Mouse (Mus musculus) hindbrain, postnatal 0 days (tissue): ENCODE measurements around the gene Pidd1. TPM values are rescaled to one million over a fixed set of nuclear protein-coding genes. Genes with fewer than 3 reads are reported as not detected.

Source experiments
- ATAC-seq: fragments of 200-750 bp; cut with Nextera tagmentation; 2 replicates; pipeline ENCODE4 v1.8.0; 2017; ENCODE audit warnings: mild to moderate bottlenecking, moderate TSS enrichment, moderate library complexity
- DNase-seq: peaks from one replicate; pipeline ENCODE4 v3.0.0-alpha.2; 2015; ENCODE audit warnings: low spot score
- H3K27ac ChIP-seq: fragments of 300-500 bp; sonication (generic); 2 replicates; pipeline ENCODE4 v1.5.1; 2014; ENCODE audit warnings: mild to moderate bottlenecking
- H3K27me3 ChIP-seq: fragments of 300-500 bp; sonication (generic); 2 replicates; pipeline ENCODE4 v1.6.1; 2014; ENCODE audit warnings: low read length, mixed read lengths; ENCODE audit not compliant: insufficient read depth
- H3K36me3 ChIP-seq: fragments of 300-500 bp; sonication (generic); 2 replicates; pipeline ENCODE4 v1.6.1; 2014; ENCODE audit warnings: low read length, mixed read lengths; ENCODE audit not compliant: insufficient read depth
- H3K4me1 ChIP-seq: fragments of 300-500 bp; sonication (generic); 2 replicates; pipeline ENCODE4 v1.6.1; 2014; ENCODE audit warnings: antibody characterized with exemption, low read length, mixed read lengths; ENCODE audit not compliant: insufficient read depth
- H3K4me2 ChIP-seq: fragments of 300-500 bp; sonication (generic); 2 replicates; pipeline ENCODE4 v1.6.1; 2014; ENCODE audit warnings: low read depth, mild to moderate bottlenecking, low read length, moderate library complexity, mixed read lengths
- H3K4me3 ChIP-seq: fragments of 300-500 bp; sonication (generic); 2 replicates; pipeline ENCODE4 v1.5.1; 2014; ENCODE audit warnings: low read length
- H3K9ac ChIP-seq: fragments of 300-500 bp; sonication (generic); replicated peaks from 2 replicates; pipeline ENCODE4 v1.6.1; 2014; ENCODE audit warnings: mild to moderate bottlenecking, low read length, moderate library complexity, mixed read lengths
- H3K9me3 ChIP-seq: fragments of 300-500 bp; sonication (generic); 2 replicates; pipeline ENCODE4 v1.6.1; 2016; ENCODE audit warnings: low read length, mixed read lengths
- CTCF ChIP-seq: IDR thresholded peaks from 2 replicates; pipeline ENCODE4 v1.5.1; 2016; ENCODE audit warnings: antibody characterized with exemption, control low read depth, low read depth
- WGBS: fragments of 180-500 bp; shearing (Covaris S2); extraction: QIAGEN DNeasy Blood & Tissue Kit; methylation state at CpG from one replicate; pipeline ENCODE4 v1.1.7; 2014; 5-methylcytosine and 5-hydroxymethylcytosine counted together
- polyA plus RNA-seq: library from polyadenylated mRNA; unstranded; fragments of >200 nt; fragmentation: Nextera tagmentation; extraction: Ambion mirVana; gene quantifications from 2 replicates; pipeline ENCODE4 v1.2.1, GENCODE M21; 2015
- total RNA-seq: library from RNA; depleted of rRNA; stranded (reverse); fragments of >200 nt; gene quantifications from 2 replicates; pipeline ENCODE4 v1.2.3, GENCODE M21; 2014

Gene Pidd1
- total and polyA plus RNA-seq, 2 experiments from 2014 or later = 2.5 to 4.6 TPM

DNA sequence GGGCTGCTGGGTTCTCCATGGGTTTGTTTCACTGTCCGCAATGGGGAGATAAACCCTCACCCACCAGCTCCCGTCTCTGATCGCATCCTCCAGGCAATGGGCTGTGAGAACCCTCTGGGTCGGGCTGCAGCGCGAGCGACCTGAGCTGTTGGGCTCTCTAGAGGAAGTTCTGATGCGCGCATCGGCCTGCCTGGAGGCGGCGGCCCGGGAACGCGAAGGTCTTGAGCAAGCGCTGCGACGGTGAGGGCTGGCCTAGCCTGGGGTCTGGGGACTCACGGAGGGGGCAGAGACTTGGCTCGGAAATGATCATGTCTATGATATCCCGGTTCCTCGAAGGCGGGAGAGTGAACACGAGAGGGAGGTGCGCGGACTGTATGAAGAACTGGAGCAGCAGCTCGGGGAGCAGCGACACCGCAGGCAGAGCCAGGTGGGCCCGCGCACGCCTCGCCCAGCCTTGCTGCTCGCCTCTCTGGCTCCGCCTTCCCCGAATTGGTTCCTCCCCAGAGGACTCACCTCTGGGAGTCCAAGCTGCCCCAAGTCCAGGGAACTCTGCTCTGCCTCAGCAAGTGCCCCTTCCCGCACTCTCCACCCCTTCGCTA, 20.9 kb upstream of the Pidd1 start:
- H3K9ac ChIP-seq = no peak overlapping the region

DNA sequence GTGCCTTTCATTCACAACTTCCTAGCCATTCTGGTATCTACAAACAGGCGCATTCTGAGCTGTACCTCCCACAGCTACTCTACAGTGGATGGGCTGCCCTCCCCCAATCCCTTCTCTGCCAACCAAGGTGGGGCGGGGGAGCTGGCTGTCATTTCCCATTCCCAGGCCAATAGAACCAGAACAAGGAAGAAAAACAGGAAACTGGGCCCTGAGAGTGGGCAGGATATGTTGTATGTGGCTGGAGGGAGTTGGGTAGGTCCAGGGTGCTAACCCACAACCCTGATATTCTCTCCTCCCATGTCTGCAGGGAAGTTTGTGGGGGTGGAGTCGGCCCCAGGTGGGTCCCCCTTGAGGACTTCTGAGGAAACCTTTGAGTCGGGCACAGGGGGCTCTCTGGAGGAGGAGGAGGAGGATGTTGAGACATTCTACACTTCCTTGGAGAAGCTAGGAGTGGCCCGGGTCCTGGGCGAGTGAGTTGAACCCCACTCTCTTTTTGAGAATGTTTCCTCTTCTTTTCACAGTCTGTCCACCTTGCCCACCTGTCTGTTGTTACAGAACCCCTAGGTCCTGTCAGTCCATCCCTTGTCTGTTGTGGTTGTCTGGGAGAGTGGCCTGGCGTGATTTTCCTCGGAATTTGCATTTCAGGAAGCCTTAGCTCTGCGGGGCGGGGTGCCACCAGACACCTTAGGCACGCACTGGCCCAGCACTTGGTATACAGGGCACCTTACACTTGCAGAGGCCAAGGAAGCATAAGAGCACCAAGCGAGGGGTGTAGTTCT, 20.2 kb upstream of the Pidd1 start:
- no peak for DNase-seq
- Histone ChIP-seq H3K36me3 (0 out of 2 replicates have a peak, but pooled peaks cover 4% of the 10 kb centered on the region), H3K27ac (no peak overlapping the region), H3K4me1 (peaks cover 12% of the 10 kb centered on the region; the same call in 1 of the 2 replicates), H3K4me2 (no peak overlapping the region), H3K9ac (no peak overlapping the region), H3K9me3 (no peaks in the 10 kb centered on the region), H3K27me3 (peaks cover 29% of the 10 kb centered on the region), H3K4me3 (no peak overlapping the region)
- TF ChIP-seq CTCF = no peak
- 27% methylated on average over 12 of the region's 12 CpGs for WGBS
- ATAC-seq = no peak

More for the DNA sequence above, 20.9 kb upstream of the Pidd1 start:
- Histone ChIP-seq H3K4me1 (peaks cover 19% of the 10 kb centered on the region; the same call in 1 of the 2 replicates), H3K36me3 (0 out of 2 replicates have a peak, but pooled peaks cover 1% of the 10 kb centered on the region), H3K27ac (no peak overlapping the region), H3K4me3 (peak overlapping the region; percentile 11; the same call in 1 of the 2 replicates), H3K9me3 (no peaks in the 10 kb centered on the region), H3K4me2 (peak overlapping the region; percentile 32), H3K27me3 (peaks cover 29% of the 10 kb centered on the region)
- DNase-seq (no peak), ATAC-seq (no peak)
- no peak for TF ChIP-seq CTCF
- WGBS = 5% methylated on average over 38 of the region's 38 CpGs

DNA sequence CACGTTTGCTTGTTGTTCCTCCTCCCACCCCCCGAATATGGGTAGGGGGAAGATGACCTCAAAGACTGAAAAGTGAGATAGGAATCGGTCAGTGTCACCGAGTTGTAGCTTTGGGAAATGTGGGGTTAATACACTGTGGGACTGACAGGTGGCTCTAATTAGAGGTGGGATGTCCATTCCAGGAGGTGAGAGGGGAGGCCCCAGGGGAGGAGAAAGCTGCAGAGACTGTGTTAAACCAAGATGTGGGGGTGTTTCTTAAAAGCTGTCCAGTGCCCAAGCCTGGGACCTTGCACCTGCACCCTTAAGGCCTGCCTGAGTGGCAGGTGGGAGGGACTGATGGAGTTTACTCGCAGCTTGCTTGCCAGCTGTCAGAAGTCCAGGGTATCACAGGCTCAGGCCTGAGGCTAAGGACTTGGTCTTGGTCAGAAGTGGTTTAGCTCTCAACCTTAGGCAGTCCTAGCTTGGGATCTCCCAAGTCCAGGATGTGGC, 18.6 kb upstream of the Pidd1 start:
- DNase-seq = no peak
- H3K9ac ChIP-seq = peak overlapping the region; percentile 46; the same call in 1 of the 2 replicates

DNA sequence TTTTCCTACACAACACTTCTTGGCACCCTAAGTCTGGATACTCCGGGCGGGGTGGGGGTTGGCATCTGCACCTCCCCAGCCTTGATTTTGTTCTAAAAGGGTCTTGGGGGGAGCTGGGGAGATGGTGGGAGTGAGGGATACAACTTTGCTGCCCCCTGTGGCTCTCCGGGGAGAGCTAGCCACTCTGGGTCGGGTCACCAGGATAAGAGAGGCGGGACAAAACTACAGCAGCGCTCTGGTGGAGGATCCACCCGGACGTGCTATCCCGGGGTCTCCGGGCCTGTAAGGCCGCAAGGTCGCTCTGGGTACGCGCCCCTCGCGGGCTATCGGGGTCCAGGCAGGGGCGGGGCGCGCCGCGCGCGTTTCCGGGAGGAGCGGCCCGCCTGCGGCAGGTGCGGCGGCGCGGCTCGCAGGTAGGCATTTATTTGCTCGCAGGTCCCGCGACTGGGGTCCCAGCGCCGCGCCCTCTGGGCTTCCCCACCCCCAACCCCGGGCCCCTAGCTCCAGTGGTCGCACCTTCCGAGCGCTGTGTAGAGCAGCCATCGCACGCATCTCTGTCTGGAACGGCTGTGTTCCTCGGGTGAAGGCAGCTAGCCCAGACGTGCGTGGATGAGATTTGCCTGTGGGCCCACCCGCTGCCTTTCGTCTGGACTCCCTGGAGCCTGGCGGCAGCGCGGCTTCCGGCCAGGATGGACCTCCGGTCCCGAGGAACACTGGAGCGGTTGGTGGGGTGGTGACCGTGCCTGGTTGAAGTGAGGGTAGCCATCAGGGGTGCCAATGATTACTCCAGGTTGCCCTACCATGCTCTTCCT, 17.9 kb upstream of the Pidd1 start:
- 0 out of 2 replicates have a peak, but pooled peaks cover 4% of the 10 kb centered on the region for H3K36me3 ChIP-seq
- TF ChIP-seq CTCF = no peak
- no peak for DNase-seq

More for the DNA sequence above, 18.6 kb upstream of the Pidd1 start:
- Histone ChIP-seq H3K9me3 (no peaks in the 10 kb centered on the region), H3K27ac (no peak overlapping the region), H3K36me3 (0 out of 2 replicates have a peak, but pooled peaks cover 4% of the 10 kb centered on the region), H3K4me3 (no peak overlapping the region), H3K4me1 (no peaks in the 10 kb centered on the region; the same call in 1 of the 2 replicates), H3K4me2 (peak overlapping the region; percentile 69), H3K27me3 (peaks cover 29% of the 10 kb centered on the region)
- no peak for TF ChIP-seq CTCF
- WGBS = 20% methylated on average over 5 of the region's 5 CpGs
- ATAC-seq = no peak

DNA sequence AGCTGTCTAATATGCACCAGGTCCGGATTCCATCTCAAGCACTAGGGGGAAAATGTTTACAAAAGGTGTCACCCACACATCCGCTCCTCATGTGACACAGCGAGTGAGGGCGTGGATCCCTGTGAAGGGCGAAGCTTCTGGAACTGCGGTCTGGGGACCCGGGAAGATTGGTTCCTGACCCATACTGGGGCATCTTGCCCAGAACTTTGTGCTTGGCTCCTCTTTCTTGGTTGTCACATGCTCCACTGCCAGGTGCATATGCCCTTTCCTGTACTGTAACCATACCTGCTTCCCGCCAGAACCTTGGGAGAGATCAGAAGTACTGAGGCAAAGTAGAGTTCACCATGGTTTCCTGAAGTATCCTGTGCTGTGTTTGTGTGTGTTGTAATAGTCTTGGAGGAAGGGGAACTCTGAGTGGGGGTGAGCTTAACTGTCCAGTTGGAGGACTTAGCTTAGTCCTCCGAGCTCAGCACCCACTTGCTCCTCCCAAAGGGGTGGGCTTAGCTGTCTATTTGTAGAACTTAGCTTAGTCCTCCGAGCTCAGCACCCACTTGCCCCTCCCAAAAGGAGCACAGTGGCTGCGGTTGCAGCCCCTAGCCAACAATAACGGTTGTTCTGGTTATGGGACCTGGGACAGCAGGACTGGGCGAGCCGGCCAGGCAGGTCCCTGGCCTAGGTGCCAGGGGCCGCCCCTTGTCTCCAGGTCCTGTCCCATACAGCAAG, 16.7 kb upstream of the Pidd1 start, which contains the start of gene Cracr2b:
Gene Cracr2b, plus strand, starts transcription at position 704 of the 723 bp plus-strand sequence.
- no peak for DNase-seq
- 70% methylated on average over 15 of the region's 15 CpGs for WGBS
- peak within 1 kb of the TSS; percentile 69 for H3K4me2 ChIP-seq
- H3K27me3 ChIP-seq = peaks cover 28% of the 10 kb centered on the region
- H3K27ac ChIP-seq = no peak within 1 kb of the TSS
- no peak for ATAC-seq
- H3K9ac ChIP-seq = peak within 1 kb of the TSS; percentile 46; the same call in 1 of the 2 replicates
- TF ChIP-seq CTCF = no peak
- peak within 1 kb of the TSS; percentile 37 for H3K4me3 ChIP-seq
- H3K4me1 ChIP-seq = 0 out of 2 replicates have a peak, but pooled peaks cover 8% of the 10 kb centered on the region
- no peaks in the 10 kb centered on the region for H3K9me3 ChIP-seq
- 0 out of 2 replicates have a peak, but pooled peaks cover 4% of the 10 kb centered on the region for H3K36me3 ChIP-seq

More for the DNA sequence above, 17.9 kb upstream of the Pidd1 start:
- WGBS = 2% methylated on average over 57 of the region's 59 CpGs
- Histone ChIP-seq H3K9me3 (no peaks in the 10 kb centered on the region), H3K4me3 (peak overlapping the region; percentile 37), H3K9ac (peak overlapping the region; percentile 46; the same call in 1 of the 2 replicates), H3K27me3 (peaks cover 29% of the 10 kb centered on the region), H3K4me1 (no peaks in the 10 kb centered on the region; the same call in 1 of the 2 replicates), H3K27ac (no peak overlapping the region), H3K4me2 (peak overlapping the region; percentile 69)
- no peak for ATAC-seq
